Mouse (Mus musculus): Measurements from ENCODE around the gene Abhd5. TPM values are rescaled to one million over a fixed set of nuclear protein-coding genes. Genes with fewer than 3 reads are reported as not detected.

The Abhd5 gene
- polyA plus RNA-seq, 1 experiment from 2014 or later: 21.2 TPM

DNA sequence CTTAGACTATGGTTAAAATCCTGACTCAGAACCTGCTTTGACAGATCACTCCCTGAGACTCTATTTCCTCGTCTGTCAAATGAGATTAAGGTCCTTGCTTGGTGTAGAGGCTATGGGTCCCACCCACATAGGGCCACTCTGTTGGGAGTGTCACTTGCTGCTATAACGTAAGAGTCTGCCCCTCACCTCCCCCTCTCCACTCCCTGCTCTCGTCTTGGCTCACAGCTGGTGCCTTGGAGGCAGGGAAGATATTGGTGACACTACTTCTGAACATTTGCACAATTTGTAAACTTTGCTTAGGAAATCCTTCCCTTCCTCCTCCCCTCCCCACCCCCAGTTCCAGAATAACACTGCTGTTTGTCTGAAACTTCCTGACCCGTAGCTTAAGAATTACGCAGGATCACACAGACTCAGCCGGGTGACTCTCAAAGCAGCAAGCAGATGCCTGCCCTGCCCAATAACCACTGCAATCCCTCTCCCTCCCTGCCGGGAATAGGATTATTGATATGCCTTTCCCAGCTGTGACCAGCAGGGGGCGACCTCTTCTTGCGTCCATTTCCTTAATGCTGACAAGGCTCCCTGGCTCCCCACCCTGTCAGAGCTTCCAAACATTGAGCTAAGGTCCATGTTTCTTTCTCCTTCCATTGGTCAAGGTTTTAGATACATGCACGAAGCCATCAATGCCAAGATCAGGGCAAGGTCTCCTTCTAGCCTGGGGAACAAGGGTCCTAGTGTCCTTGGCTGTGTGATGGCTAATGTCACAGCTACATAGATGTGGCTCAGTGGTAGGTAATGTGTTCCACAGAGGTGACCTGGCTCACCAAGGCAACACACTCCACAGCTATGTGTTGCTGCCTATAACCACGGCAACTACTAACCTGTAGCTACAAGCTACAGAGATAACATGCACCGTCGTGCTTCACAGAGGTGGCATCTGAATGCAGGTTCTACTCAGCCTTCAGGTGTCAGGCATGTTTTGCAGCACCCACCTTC, 69.7 kb downstream of the Abhd5 start:
- Histone ChIP-seq H3K27me3 (replicated peaks) (0 out of 2 replicates have a peak, but pooled peaks cover 5% of the 10 kb centered on the region), H3K9ac (no peak overlapping the region), H3K4me2 (replicated peaks) (no peak overlapping the region), H3K9me3 (no peaks in the 10 kb centered on the region), H3K4me3 (no peak overlapping the region), H3K36me3 (no peaks in the 10 kb centered on the region), H3K4me1 (peaks cover 4% of the 10 kb centered on the region; the same call in 1 of the 2 replicates), H3K27ac (no peak overlapping the region)
- WGBS: 28% methylated on average over 13 of the region's 13 CpGs
- ATAC-seq (ENCODE audit: low FRiP score, low read depth): peak; percentile 71

GRCm38 (mm10) chr9:122421911-122422310, 70.5 kb downstream of the Abhd5 start:
- no peaks in the 10 kb centered on the region for H3K9me3 ChIP-seq
- 0 out of 2 replicates have a peak, but pooled peaks cover 5% of the 10 kb centered on the region for H3K27me3 ChIP-seq (replicated peaks)
- H3K4me2 ChIP-seq (replicated peaks): no peak overlapping the region
- WGBS: 89% methylated on average over 8 of the region's 8 CpGs
- H3K4me1 ChIP-seq: no peaks in the 10 kb centered on the region
- H3K4me3 ChIP-seq: no peak overlapping the region
- H3K36me3 ChIP-seq: no peaks in the 10 kb centered on the region
- H3K9ac ChIP-seq: no peak overlapping the region
- no peak for ATAC-seq (ENCODE audit: low FRiP score, low read depth)
- no peak overlapping the region for H3K27ac ChIP-seq

GRCm38 (mm10) chr9:122422706-122423105, 71.3 kb downstream of the Abhd5 start:
- Histone ChIP-seq H3K9ac (no peak overlapping the region), H3K4me3 (no peak overlapping the region), H3K27me3 (replicated peaks) (0 out of 2 replicates have a peak, but pooled peaks cover 5% of the 10 kb centered on the region), H3K27ac (no peak overlapping the region), H3K4me1 (no peaks in the 10 kb centered on the region), H3K9me3 (no peaks in the 10 kb centered on the region), H3K4me2 (replicated peaks) (no peak overlapping the region), H3K36me3 (no peaks in the 10 kb centered on the region)
- 88% methylated on average over 14 of the region's 14 CpGs for WGBS
- no peak for ATAC-seq (ENCODE audit: low FRiP score, low read depth)

DNA sequence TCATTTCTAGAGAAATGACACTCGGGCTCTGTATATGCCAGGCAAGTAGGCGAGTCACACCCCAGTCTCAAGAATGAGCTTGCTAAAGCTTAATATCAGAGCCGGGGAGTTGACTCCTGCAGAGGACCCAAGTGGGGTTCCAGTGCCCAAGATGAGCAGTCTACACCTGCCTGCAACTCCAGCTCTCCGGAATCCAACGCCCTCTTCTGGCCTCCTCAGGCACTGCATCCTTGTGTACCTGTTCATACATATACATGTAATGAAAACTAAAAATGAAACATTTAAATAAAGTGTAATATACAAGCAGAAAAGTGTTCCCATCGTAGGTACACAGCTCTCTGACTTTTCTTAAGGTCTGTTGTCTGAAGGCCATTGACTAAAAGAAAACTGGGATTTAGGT, 71.7 kb downstream of the Abhd5 start:
- Histone ChIP-seq H3K36me3 (no peaks in the 10 kb centered on the region), H3K4me3 (no peak overlapping the region), H3K27me3 (replicated peaks) (0 out of 2 replicates have a peak, but pooled peaks cover 5% of the 10 kb centered on the region), H3K9ac (no peak overlapping the region), H3K27ac (no peak overlapping the region), H3K4me2 (replicated peaks) (no peak overlapping the region), H3K9me3 (no peaks in the 10 kb centered on the region), H3K4me1 (no peaks in the 10 kb centered on the region)
- 64% methylated on average over 6 of the region's 6 CpGs for WGBS
- no peak for ATAC-seq (ENCODE audit: low FRiP score, low read depth)

DNA sequence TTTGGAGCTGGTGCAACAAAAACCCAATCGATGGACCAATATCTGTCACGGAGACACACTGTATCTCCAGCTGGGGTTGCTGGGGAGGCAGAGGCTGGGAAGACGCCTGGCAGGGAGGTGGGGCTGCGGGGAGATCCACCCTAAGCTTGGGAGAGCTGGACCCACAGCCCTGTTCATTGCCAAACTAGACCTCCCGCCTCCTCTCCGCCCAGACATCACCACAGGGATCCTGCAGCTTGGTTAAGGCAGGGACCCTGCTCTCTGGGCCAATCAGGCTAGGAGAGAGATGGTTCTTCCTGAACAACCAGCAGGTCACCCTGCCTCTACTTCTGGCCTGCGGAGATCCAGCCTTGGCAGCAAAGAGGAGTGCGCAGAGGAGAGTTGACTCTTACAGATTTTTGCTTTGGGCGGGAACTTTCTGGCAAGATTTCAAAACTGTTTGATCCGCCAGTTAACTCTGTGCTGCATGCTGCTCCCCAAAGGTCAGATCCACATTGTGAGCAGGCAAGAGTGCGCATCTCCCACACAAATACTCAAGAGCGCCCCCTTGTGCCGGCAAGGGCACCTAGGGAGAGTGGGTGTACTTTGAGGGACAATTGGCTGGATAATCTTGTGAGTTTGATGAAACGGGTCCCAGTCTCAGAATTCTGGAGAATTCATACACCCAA, 73.7 kb downstream of the Abhd5 start:
- ATAC-seq (ENCODE audit: low FRiP score, low read depth): no peak

GRCm38 (mm10) chr9:122429058-122429649, 77.7 kb downstream of the Abhd5 start:
- H3K36me3 ChIP-seq: no peaks in the 10 kb centered on the region
- no peak overlapping the region for H3K4me2 ChIP-seq (replicated peaks)
- no peaks in the 10 kb centered on the region for H3K4me1 ChIP-seq
- no peak overlapping the region for H3K4me3 ChIP-seq
- H3K27me3 ChIP-seq (replicated peaks): no peaks in the 10 kb centered on the region
- H3K9me3 ChIP-seq: no peaks in the 10 kb centered on the region
- 74% methylated on average over 12 of the region's 12 CpGs for whole genome bisulfite sequencing
- no peak overlapping the region for H3K9ac ChIP-seq
- ATAC-seq (ENCODE audit: low FRiP score, low read depth): no peak
- no peak overlapping the region for H3K27ac ChIP-seq

More for the DNA sequence above, 73.7 kb downstream of the Abhd5 start:
- 49% methylated on average over 14 of the region's 14 CpGs for WGBS
- Histone ChIP-seq H3K4me3 (no peak overlapping the region), H3K27ac (no peak overlapping the region), H3K36me3 (no peaks in the 10 kb centered on the region), H3K4me1 (no peaks in the 10 kb centered on the region), H3K9me3 (no peaks in the 10 kb centered on the region), H3K4me2 (replicated peaks) (no peak overlapping the region), H3K27me3 (replicated peaks) (no peaks in the 10 kb centered on the region), H3K9ac (no peak overlapping the region)

DNA sequence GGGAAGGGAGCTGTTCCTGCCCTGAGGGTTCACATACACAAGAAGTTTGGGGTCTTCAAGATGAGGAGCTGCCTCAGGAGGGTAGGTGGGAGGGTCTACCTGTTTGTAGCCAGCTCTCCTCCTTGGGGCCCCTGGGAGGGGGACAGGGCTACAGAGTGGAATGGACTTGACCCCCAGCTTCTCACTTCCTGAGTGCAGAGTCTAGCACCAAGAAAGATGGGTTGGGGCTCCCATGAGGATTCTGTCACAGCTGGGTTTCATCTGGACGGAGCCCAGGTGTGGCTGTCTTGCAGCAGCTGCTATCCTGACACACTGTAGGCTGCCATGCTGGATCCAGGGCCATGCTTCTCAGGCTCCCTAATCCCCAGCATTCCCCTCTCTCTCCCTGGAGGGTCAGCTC, 78.3 kb downstream of the Abhd5 start:
- no peak overlapping the region for H3K4me2 ChIP-seq (replicated peaks)
- no peak for ATAC-seq (ENCODE audit: low FRiP score, low read depth)
- H3K9ac ChIP-seq: no peak overlapping the region
- H3K9me3 ChIP-seq: no peaks in the 10 kb centered on the region
- H3K4me1 ChIP-seq: no peaks in the 10 kb centered on the region
- no peaks in the 10 kb centered on the region for H3K27me3 ChIP-seq (replicated peaks)
- WGBS: 80% methylated on average over 1 of the region's 1 CpGs
- H3K4me3 ChIP-seq: no peak overlapping the region
- H3K36me3 ChIP-seq: no peaks in the 10 kb centered on the region
- H3K27ac ChIP-seq: no peak overlapping the region

Other genes with a start within 250 kb of the Abhd5 start
- gene Snrk, start 234.3 kb upstream of the Abhd5 start, polyA plus RNA-seq (2016; fragmentation: Nextera tagmentation; extraction: Ambion mirVana): 48.9 and 51.0 TPM in 2 replicates
- gene Ano10, start 57.2 kb upstream of the Abhd5 start, polyA plus RNA-seq (2016; fragmentation: Nextera tagmentation; extraction: Ambion mirVana): 50.8 and 56.9 TPM in 2 replicates